In the genomic region with DNA sequence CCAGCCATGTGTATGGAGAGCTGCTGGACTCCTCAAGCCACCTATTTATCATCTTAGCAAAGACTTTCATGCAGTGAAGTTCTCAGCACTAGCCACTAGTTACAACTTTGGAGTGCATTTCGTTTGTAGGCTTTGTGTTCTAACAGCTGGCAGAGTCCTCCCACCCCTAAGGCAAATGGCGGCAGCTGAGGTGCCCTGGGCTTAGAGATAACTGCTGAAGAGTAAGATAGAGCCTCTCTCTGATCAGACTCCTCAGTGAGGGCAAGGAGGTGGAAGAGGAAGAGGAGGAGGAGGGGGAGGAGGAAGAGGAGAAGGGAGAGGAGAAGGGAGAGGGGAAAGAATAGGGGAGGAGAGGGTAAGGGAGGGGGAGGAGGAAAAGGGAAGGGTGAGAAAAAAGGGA, we compare ENCODE assay signal across 26 mouse cellular contexts.
DNase-seq lines count a peak whose midpoint lies in the region; ATAC-seq lines count a peak whose summit lies in the region.
"Had no signal": no experiment of that assay in that cellular context is flagged by ENCODE, and none has a peak within 500 bp of the region (broad histone marks: within the 10 kb centered on the region; RNA-seq: fewer than 3 reads in every experiment).

No protein-coding gene starts in this region.

- no peaks in the 10 kb centered on the region for H3K27me3 ChIP-seq in liver, embryonic 12.5 days (replicated peaks)
- no peaks in the 10 kb centered on the region for H3K27me3 ChIP-seq in hindbrain, embryonic 11.5 days (ENCODE audit: control insufficient read depth, insufficient read depth, low read length)
- H3K27me3 ChIP-seq: forebrain, embryonic 12.5 days; heart, embryonic 15.5 days; kidney, embryonic 15.5 days; limb, embryonic 15.5 days had no signal

- peak; percentile 33 for DNase-seq in MEL-GATA-1-ER (ENCODE audit: extremely low read depth, low read depth)
- no peak for DNase-seq in frontal cortex, postnatal 10 days (ENCODE audit: low spot score in 2 of 2)
- DNase-seq in cerebellum, postnatal 10 days, result no peak
- DNase-seq in hindbrain, embryonic 11.5 days (ENCODE audit: low spot score), result no peak
- DNase-seq: adrenal gland, postnatal 36 days; B cell, adult 2 months; cerebellum, adult 11 months; cerebellum, adult 9-11 months; heart, postnatal 36 days; kidney, adult 11 months; kidney, postnatal 36 days; layer of hippocampus, adult 9-11 months; lung, postnatal 10 days; midbrain, embryonic 14.5 days; right cerebral cortex, postnatal 25 days; spleen, adult 18-20 months; thymus, postnatal 25 days had no signal

- peak overlapping the region; percentile 34 for H3K4me2 ChIP-seq in liver, embryonic 12.5 days
- no peak overlapping the region for H3K4me2 ChIP-seq in hindbrain, embryonic 11.5 days (replicated peaks; ENCODE audit: low read depth, low read length)
- H3K4me2 ChIP-seq: forebrain, embryonic 12.5 days; heart, embryonic 15.5 days; hindbrain, embryonic 14.5 days; kidney, embryonic 15.5 days; limb, embryonic 15.5 days had no signal

- ATAC-seq in erythroblast, adult 5-6 weeks (replicated peaks; ENCODE audit: low FRiP score, poor library complexity, severe bottlenecking), result peak; percentile 91
- peak; percentile 92 for ATAC-seq in liver, embryonic 12.5 days
- peak; percentile 89 for ATAC-seq in megakaryocyte progenitor cell, adult 5-6 weeks (replicated peaks; ENCODE audit: poor library complexity)
- ATAC-seq in hindbrain, embryonic 11.5 days (ENCODE audit: low FRiP score), result no peak

- no peak overlapping the region for H3K9ac ChIP-seq in liver, embryonic 12.5 days
- no peak overlapping the region for H3K9ac ChIP-seq in hindbrain, embryonic 11.5 days (ENCODE audit: low read depth, low read length)
- H3K9ac ChIP-seq: forebrain, embryonic 12.5 days; heart, embryonic 15.5 days; hindbrain, embryonic 14.5 days; kidney, embryonic 15.5 days; limb, embryonic 15.5 days had no signal

- H3K4me1 ChIP-seq in liver, embryonic 12.5 days, result peaks cover 27% of the 10 kb centered on the region
- H3K4me1 ChIP-seq in hindbrain, embryonic 11.5 days (replicated peaks; ENCODE audit: control insufficient read depth, insufficient read depth, low read length), result no peaks in the 10 kb centered on the region
- H3K4me1 ChIP-seq: forebrain, embryonic 12.5 days; heart, embryonic 15.5 days; kidney, embryonic 15.5 days; limb, embryonic 15.5 days had no signal

- WGBS in liver, embryonic 12.5 days (ENCODE audit: insufficient replicate concordance), result 13% methylated on average over 2 of the region's 2 CpGs
- 74% methylated on average over 2 of the region's 2 CpGs for WGBS in hindbrain, embryonic 11.5 days

- H3K4me3 ChIP-seq in liver, embryonic 12.5 days, result no peak overlapping the region
- H3K4me3 ChIP-seq in hindbrain, embryonic 11.5 days (ENCODE audit: low read depth, low read length), result no peak overlapping the region
- H3K4me3 ChIP-seq: forebrain, embryonic 12.5 days; heart, embryonic 15.5 days; kidney, embryonic 15.5 days; limb, embryonic 15.5 days; megakaryocyte, embryonic 14.5 days had no signal

- peak overlapping the region; percentile 64 for H3K27ac ChIP-seq in liver, embryonic 12.5 days
- H3K27ac ChIP-seq in hindbrain, embryonic 11.5 days (ENCODE audit: low read depth, low read length), result no peak overlapping the region
- H3K27ac ChIP-seq: forebrain, embryonic 12.5 days; heart, embryonic 15.5 days; hindbrain, embryonic 14.5 days; kidney, embryonic 15.5 days; limb, embryonic 15.5 days had no signal

- H3K36me3 ChIP-seq in liver, embryonic 12.5 days, result no peaks in the 10 kb centered on the region
- no peaks in the 10 kb centered on the region for H3K36me3 ChIP-seq in hindbrain, embryonic 11.5 days (ENCODE audit: control insufficient read depth, insufficient read depth, low read length)
- H3K36me3 ChIP-seq: forebrain, embryonic 12.5 days; heart, embryonic 15.5 days; kidney, embryonic 15.5 days; limb, embryonic 15.5 days had no signal

- no peaks in the 10 kb centered on the region for H3K9me3 ChIP-seq in liver, embryonic 12.5 days (replicated peaks)
- no peaks in the 10 kb centered on the region for H3K9me3 ChIP-seq in hindbrain, embryonic 11.5 days (ENCODE audit: control insufficient read depth, low read length)
- H3K9me3 ChIP-seq: forebrain, embryonic 12.5 days; heart, embryonic 15.5 days; kidney, embryonic 15.5 days; limb, embryonic 15.5 days had no signal
